Mouse (Mus musculus) midbrain, embryonic 16.5 days (tissue): Measurements from ENCODE around the gene Pde10a. TPM values are rescaled to one million over a fixed set of nuclear protein-coding genes. Genes with fewer than 3 reads are reported as not detected.

Experiments used
- ATAC-seq: fragments of 200-750 bp; cut with Nextera tagmentation; 2 replicates; pipeline ENCODE4 v1.8.0; 2017; ENCODE audit warnings: moderate TSS enrichment
- H3K27ac ChIP-seq: fragments of 300-500 bp; sonication (generic); 2 replicates; pipeline ENCODE4 v1.5.1; 2014; ENCODE audit warnings: mild to moderate bottlenecking, low read length, mixed read lengths
- H3K27me3 ChIP-seq: fragments of 300-500 bp; sonication (generic); 2 replicates; pipeline ENCODE4 v1.6.1; 2014; ENCODE audit warnings: low read depth, low read length, mixed read lengths; ENCODE audit not compliant: control insufficient read depth, insufficient read depth
- H3K36me3 ChIP-seq: fragments of 300-500 bp; sonication (generic); 2 replicates; pipeline ENCODE4 v1.6.1; 2014; ENCODE audit warnings: mild to moderate bottlenecking, low read length, moderate library complexity, mixed read lengths; ENCODE audit not compliant: control insufficient read depth, insufficient read depth
- H3K4me1 ChIP-seq: fragments of 300-500 bp; sonication (generic); 2 replicates; pipeline ENCODE4 v1.6.1; 2014; ENCODE audit warnings: mild to moderate bottlenecking, low read length, mixed read lengths; ENCODE audit not compliant: control insufficient read depth, insufficient read depth
- H3K4me2 ChIP-seq: fragments of 300-500 bp; sonication (generic); 2 replicates; pipeline ENCODE4 v1.6.1; 2014; ENCODE audit warnings: mild to moderate bottlenecking, low read length, mixed read lengths
- H3K4me3 ChIP-seq: fragments of 300-500 bp; sonication (generic); 2 replicates; pipeline ENCODE4 v1.5.1; 2014; ENCODE audit warnings: low read depth, mild to moderate bottlenecking, low read length, moderate library complexity, mixed read lengths
- H3K9ac ChIP-seq: fragments of 300-500 bp; sonication (generic); 2 replicates; pipeline ENCODE4 v1.6.1; 2014; ENCODE audit warnings: low read depth, low read length, mixed read lengths
- H3K9me3 ChIP-seq: fragments of 300-500 bp; sonication (generic); replicated peaks from 2 replicates; pipeline ENCODE4 v1.6.1; 2014; ENCODE audit warnings: mild to moderate bottlenecking, low read length, mixed read lengths; ENCODE audit not compliant: control insufficient read depth, poor library complexity, severe bottlenecking
- WGBS: fragments of 180-500 bp; shearing (Covaris S2); extraction: QIAGEN DNeasy Blood & Tissue Kit; methylation state at CpG from one replicate; pipeline ENCODE4 v1.1.7; 2014; 5-methylcytosine and 5-hydroxymethylcytosine counted together
- polyA plus RNA-seq: library from polyadenylated mRNA; unstranded; fragments of >200 nt; fragmentation: Nextera tagmentation; extraction: Ambion mirVana; gene quantifications from 2 replicates; pipeline ENCODE4 v1.2.1, GENCODE M21; 2015

The Pde10a gene
- polyA plus RNA-seq, 1 experiment from 2014 or later = 14.3 TPM

- no peak for ATAC-seq
- Histone ChIP-seq H3K4me2 (no peak overlapping the region), H3K27ac (no peak overlapping the region), H3K27me3 (no peaks in the 10 kb centered on the region), H3K36me3 (no peaks in the 10 kb centered on the region), H3K4me3 (no peak overlapping the region), H3K9ac (no peak overlapping the region), H3K4me1 (no peaks in the 10 kb centered on the region), H3K9me3 (no peaks in the 10 kb centered on the region)
- WGBS = 77% methylated on average over 12 of the region's 12 CpGs
These were observed 114.7 kb downstream of the Pde10a start for GRCm38 (mm10) chr17:8639703-8640380.

GRCm38 (mm10) chr17:8640741-8641480 lies 115.7 kb downstream of the Pde10a start:
- Histone ChIP-seq H3K4me2 (no peak overlapping the region), H3K4me3 (no peak overlapping the region), H3K4me1 (no peaks in the 10 kb centered on the region), H3K27me3 (no peaks in the 10 kb centered on the region), H3K9me3 (no peaks in the 10 kb centered on the region), H3K27ac (no peak overlapping the region), H3K36me3 (no peaks in the 10 kb centered on the region), H3K9ac (no peak overlapping the region)
- no peak for ATAC-seq
- 87% methylated on average over 16 of the region's 16 CpGs for WGBS

- no peak for ATAC-seq
- WGBS = 72% methylated on average over 3 of the region's 3 CpGs
These were observed 116.3 kb downstream of the Pde10a start for GRCm38 (mm10) chr17:8641491-8641890.

GRCm38 (mm10) chr17:8642356-8642755 lies 117.2 kb downstream of the Pde10a start:
- Histone ChIP-seq H3K27me3 (no peaks in the 10 kb centered on the region), H3K4me1 (peaks cover 4% of the 10 kb centered on the region; the same call in 1 of the 2 replicates), H3K9ac (no peak overlapping the region), H3K9me3 (no peaks in the 10 kb centered on the region), H3K4me2 (no peak overlapping the region), H3K27ac (no peak overlapping the region), H3K36me3 (no peaks in the 10 kb centered on the region), H3K4me3 (no peak overlapping the region)
- WGBS = 44% methylated on average over 3 of the region's 3 CpGs
- ATAC-seq = no peak

More at GRCm38 (mm10) chr17:8641491-8641890, 116.3 kb downstream of the Pde10a start:
- Histone ChIP-seq H3K4me1 (no peaks in the 10 kb centered on the region), H3K9ac (no peak overlapping the region), H3K4me3 (no peak overlapping the region), H3K36me3 (no peaks in the 10 kb centered on the region), H3K4me2 (no peak overlapping the region), H3K9me3 (no peaks in the 10 kb centered on the region), H3K27me3 (no peaks in the 10 kb centered on the region), H3K27ac (no peak overlapping the region)

GRCm38 (mm10) chr17:8647372-8647871 lies 122.2 kb downstream of the Pde10a start:
- H3K4me3 ChIP-seq = no peak overlapping the region
- 0 out of 2 replicates have a peak overlapping the region, but pooled peaks have one; percentile 5 for H3K9ac ChIP-seq
- H3K9me3 ChIP-seq = no peaks in the 10 kb centered on the region
- H3K4me1 ChIP-seq = peaks cover 8% of the 10 kb centered on the region; the same call in 1 of the 2 replicates
- no peak overlapping the region for H3K4me2 ChIP-seq
- H3K36me3 ChIP-seq = no peaks in the 10 kb centered on the region
- H3K27ac ChIP-seq = peak overlapping the region; percentile 75
- peak; percentile 89 for ATAC-seq
- 17% methylated on average over 8 of the region's 8 CpGs for WGBS
- no peaks in the 10 kb centered on the region for H3K27me3 ChIP-seq

GRCm38 (mm10) chr17:8648310-8648709 lies 123.1 kb downstream of the Pde10a start:
- no peak overlapping the region for H3K4me3 ChIP-seq
- H3K27ac ChIP-seq = peak overlapping the region; percentile 54; the same call in 1 of the 2 replicates
- H3K9ac ChIP-seq = no peak overlapping the region
- no peaks in the 10 kb centered on the region for H3K9me3 ChIP-seq
- H3K27me3 ChIP-seq = no peaks in the 10 kb centered on the region
- no peak for ATAC-seq
- no peak overlapping the region for H3K4me2 ChIP-seq
- no peaks in the 10 kb centered on the region for H3K36me3 ChIP-seq
- H3K4me1 ChIP-seq = peaks cover 8% of the 10 kb centered on the region; the same call in 1 of the 2 replicates
- WGBS = 81% methylated on average over 3 of the region's 3 CpGs

- Histone ChIP-seq H3K27me3 (no peaks in the 10 kb centered on the region), H3K9ac (no peak overlapping the region), H3K4me2 (no peak overlapping the region), H3K27ac (no peak overlapping the region), H3K9me3 (no peaks in the 10 kb centered on the region), H3K4me1 (no peaks in the 10 kb centered on the region), H3K36me3 (no peaks in the 10 kb centered on the region), H3K4me3 (no peak overlapping the region)
- WGBS = 92% methylated on average over 3 of the region's 3 CpGs
- ATAC-seq = no peak
These were observed 127.6 kb downstream of the Pde10a start for GRCm38 (mm10) chr17:8652681-8653262.

GRCm38 (mm10) chr17:8657661-8658060 lies 132.5 kb downstream of the Pde10a start:
- H3K9me3 ChIP-seq = no peaks in the 10 kb centered on the region

More at GRCm38 (mm10) chr17:8657661-8658060, 132.5 kb downstream of the Pde10a start:
- no peak for ATAC-seq
- Histone ChIP-seq H3K9ac (no peak overlapping the region), H3K4me2 (no peak overlapping the region), H3K27ac (no peak overlapping the region), H3K36me3 (no peaks in the 10 kb centered on the region), H3K4me1 (no peaks in the 10 kb centered on the region), H3K27me3 (no peaks in the 10 kb centered on the region), H3K4me3 (no peak overlapping the region)
- WGBS = 89% methylated on average over 9 of the region's 9 CpGs
